Mouse (Mus musculus): ENCODE data around the gene Usp29.
"Not testable (repeated sequence)": the region's sequence is repeated elsewhere in the genome, so short reads cannot be mapped to it uniquely, and the experiment has no call there.

Gene Usp29

DNA sequence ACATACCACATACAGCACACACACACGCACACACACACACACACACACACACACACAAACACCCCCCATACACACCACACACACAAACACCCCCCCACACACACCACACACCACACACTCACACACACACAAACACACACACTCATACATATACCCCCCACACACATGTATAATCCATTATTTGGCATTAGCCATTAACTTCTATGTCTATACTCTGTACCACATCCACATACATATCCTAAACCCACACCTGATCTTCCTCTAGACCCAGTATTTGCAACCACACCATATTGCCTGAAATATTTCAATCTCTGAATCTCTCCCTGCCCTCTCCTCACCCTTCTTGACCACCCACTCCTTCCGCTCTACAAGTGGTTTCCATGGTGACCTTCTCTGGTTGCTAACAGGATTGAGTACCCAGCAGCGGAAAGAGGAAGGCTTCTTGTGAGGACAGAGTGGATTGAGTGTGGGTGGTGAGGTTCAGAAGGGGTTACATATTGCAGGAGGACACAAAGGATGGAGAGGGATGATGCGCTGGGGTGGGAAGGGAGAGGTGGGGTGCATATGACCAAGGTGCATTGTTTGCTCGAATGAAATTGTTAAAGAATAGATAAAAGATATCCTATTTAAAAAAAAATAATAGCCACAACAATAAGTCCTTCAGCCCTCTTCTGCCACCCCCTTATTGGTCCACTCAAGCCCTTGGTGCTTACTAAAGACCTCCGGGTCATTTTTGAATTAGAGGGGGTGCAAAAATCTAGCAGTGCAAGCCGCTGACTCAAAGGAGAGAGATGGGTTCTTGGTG, 195.8 kb downstream of the Usp29 start:
- no peak for DNase-seq (ENCODE audit: low read depth)

DNA sequence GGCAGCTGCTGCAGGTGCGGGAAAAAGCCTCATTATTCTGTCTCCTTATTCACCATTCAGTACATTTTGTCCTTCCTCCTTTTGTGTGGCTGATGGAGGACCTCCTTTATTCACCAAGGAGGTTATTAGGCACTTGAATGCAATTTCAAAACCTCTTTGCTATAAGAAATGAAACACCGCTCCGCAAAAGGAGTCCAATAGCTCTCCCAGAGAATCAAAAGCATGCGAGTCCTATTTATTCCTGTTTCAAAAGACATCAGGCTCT, 196.3 kb downstream of the Usp29 start:
- no peak for DNase-seq (ENCODE audit: low read depth)

DNA sequence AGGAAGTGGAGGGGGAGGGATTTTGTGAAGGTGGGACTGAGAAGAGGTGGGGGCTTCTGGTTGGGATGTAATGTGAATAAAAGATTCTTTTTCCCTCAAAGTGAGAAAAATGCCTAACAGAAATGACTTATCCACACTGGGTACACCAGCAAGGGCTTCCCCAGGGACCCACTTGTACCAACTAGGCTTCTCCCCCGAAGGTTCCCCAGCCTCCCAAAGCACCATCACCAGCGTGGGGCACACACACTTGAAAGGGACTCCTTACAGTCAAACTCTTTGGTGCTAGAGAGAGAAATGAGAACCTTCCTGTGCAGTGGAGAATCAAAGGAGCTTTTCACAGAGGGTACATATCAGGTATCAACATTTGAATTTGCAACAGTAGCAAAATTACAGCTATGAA, 198.9 kb downstream of the Usp29 start:
- no peak for DNase-seq (ENCODE audit: low read depth)

DNA sequence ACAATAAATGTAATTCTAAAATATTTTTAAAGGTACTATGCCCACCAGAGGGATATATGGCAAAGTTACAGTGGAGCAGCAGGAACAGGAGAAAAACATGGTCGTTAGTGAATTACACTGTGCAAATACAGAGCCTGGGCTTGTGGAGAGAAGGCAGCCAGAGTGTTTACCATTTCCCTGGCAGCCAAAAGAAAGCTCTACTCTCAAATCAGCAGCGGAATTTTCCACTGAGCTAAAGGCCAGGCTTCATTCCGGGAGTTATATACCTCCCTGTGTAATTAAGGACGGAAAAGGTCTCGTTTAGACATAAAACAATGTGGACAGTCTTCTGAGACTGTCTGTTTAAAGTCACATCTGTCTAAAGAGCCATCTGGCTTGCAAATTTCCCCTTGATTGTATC, 204.4 kb downstream of the Usp29 start:
- DNase-seq (ENCODE audit: low read depth) = no peak

DNA sequence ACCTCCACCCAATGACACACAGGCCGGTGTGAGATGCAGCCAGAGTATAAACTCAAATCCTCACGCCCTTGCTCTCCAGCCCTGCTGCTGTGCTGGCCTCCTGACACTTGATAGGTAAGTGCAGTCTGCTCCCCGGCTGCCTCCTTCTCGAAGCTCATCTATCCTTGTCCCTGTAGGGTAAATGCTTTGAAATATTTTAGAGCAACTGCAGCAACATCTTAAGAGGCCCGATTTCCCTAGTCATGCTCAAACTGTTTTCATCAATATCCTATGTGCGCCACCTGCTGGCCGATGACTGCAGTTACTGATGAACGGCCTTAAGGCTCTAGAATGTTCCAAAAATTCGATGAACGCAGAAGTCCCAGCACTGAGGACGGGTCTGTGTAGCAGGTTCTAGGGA, 206.7 kb downstream of the Usp29 start:
- peak; percentile 91 for DNase-seq (ENCODE audit: low read depth)

DNA sequence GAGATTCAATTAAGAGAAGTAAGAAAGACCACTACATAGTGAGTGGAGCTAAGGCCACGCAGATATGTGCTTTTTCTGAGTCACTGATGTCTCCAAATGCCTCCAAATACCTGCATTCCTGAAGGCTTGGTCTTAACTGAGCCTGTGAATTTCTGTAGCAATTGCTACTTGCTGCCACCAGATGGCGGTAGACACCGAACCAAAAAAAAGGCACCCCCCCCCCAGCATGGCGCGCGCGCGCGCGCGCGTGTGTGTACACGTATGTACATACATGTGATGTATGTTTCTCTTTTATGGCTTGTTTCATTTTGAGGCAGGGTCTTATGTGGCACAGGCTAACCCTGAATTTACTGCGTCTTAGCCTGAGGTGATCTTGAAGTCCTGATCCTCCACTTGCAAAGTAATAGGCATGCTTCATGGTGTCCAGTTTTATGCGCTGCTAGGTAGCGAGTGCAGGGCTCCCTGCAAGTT, 210.4 kb downstream of the Usp29 start:
- peak; percentile 64 for DNase-seq (ENCODE audit: low read depth)

DNA sequence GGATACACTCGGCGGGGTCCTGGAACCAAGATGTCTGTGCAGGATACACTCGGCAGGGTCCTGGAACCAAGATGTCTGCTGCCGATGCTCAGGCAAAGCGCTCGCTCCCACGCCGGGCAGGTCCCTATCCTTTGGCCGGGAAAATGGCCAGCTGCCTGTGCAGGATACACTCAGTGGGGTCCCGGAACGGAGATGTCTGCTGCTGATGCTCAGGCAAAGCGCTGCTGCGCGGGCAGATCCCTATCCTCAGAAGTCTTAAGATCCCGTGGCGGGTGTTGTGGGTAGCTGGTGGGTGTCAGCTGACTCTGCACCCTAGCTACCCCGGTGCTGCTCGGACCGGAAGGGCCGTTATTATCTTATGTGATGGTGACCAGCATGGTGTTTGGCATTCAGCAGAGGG, 217.7 kb downstream of the Usp29 start:
- not testable (repeated sequence) for DNase-seq (ENCODE audit: low read depth)

DNA sequence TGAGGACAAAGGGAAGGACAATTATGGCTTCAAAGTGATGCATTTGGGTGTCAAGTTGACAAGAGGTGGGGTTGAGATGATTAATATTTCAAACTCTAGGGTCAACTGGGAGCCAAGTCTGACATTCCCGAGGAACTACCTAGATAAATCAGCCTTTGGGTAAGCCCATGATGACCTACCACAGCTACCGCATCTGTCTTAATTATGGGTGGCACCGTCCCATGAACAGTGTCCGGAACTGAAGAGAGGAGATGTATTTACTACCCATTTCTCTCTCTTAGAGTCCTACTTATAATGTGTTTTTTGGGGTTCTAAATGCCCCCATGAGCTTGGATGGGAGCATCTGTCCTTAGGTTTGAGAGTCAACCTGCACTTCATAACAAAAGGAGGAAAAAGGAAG, 226.2 kb downstream of the Usp29 start:
- no peak for DNase-seq (ENCODE audit: low read depth)

DNA sequence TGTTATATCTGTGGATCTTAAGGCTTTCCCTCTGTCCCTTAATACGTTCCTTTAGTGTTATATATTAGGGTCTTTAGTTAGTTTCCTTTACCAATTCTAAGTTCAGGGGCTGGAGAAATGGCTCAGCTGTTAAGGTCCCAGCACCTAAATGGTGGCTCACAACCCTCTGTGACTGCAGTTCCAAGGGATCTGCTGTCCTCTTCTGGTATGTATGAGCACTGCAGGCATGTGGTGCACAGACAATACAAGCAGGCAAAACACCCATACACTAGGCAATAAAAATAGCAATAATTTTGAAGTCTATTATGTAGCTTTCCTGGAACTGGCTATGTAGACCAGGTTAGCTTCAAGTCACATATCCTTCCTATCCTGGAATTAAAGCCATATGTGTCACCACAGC, 228.2 kb downstream of the Usp29 start:
- no peak for DNase-seq (ENCODE audit: low read depth)

DNA sequence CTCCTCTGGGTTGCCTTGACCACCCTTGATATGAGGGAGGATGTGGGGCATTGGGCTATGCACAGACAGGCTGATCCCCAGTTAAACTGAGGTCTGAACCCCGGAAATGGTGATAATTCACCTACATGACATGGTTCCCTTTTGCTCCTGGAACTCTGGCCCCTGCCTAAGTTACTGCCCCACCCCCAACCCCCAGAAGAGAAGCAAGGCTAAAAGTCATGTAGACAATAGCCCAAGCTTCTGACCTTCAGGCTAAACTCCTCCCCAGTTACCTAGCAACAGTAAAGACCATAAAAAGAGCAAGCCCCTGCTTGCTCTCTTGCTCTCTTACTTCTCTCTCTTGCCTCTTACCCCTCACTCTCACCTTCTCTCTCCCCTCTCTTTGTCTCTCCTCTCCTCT, 243.2 kb downstream of the Usp29 start:
- DNase-seq (ENCODE audit: low read depth) = no peak

DNA sequence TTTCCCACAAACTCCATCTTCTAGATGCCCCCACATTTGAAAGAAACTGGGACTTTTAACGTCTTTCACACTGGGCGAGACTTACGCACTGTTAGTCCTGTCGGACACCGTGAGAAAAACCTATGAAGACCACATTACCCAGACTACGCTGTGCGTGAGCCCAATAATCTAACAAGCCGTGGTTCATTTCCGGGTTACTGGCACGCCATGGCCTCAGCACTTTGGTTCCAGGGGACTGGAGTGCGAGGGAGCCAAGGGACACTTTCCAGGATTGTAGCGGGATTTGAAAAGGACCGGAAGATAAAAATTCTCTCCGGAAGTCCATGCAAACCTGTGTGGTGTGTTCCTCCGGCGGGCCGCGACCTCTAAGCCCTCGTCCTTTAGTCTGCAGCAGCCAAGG, 246.5 kb downstream of the Usp29 start:
- no peak for DNase-seq (ENCODE audit: low read depth)

DNA sequence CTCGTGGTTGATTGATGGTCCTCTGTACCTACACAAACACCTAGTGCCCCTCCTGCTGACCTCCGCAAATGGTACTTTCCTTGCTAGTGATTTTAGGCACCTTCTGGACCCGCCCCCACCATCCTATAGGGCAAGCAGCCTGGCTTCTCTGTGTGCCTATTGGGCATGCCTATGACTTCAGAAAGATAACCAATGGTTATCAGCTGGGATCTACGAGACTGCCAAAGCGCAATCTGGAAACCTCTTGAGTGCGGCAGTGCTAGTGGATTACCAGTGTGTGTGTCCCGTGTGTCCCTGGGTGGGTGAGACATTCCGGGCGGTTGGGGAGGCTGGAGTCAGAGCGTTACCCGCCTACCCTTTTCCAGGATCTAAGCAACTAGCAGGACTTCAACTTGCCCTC, 264.9 kb downstream of the Usp29 start, which contains the start of gene Aurkc:
Gene Aurkc, plus strand, starts transcription at position 50 of the 400 bp plus-strand sequence.
- not testable (repeated sequence) for DNase-seq (ENCODE audit: low read depth)

DNA sequence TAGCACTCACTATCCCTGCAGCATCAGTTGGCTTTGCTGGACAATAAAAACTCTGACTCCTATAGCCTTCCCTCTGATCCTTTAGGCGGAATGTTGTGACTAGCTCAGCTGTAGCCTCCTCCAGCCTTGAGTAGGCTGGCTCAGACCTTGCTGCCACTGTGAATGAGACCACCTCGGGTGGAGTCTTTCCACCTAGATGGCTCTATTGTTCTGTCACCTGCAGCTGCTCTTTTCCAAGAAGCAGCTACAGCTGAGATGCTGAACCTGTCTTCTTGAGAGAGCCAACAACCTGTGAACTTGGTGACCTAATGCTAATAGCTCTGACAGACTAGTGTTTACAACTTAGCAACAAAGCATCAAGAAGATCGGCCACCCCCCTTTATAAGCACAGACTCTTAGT, 268.5 kb downstream of the Usp29 start:
- not testable (repeated sequence) for DNase-seq (ENCODE audit: low read depth)

DNA sequence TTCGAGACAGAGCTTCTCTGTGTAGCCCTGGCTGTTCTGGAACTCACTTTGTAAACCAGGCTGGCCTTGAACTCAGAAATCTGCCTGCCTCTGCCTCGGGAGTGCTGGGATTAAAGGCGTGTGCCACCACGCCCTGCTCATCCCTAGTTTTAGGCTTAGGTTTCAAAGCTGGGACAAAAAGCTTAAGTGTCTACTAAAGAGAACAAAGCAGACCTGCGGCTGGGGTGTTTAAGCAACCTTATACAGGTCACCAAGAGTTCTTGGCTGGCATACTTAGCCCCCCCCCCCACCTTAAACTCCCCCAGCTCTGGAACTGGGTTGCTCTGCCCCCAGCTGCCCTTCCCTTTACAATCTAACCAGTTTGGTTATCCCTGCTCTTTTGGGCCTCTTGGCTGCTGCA, 275.1 kb downstream of the Usp29 start:
- not testable (repeated sequence) for DNase-seq (ENCODE audit: low read depth)

All from NIH3T3 (cell line).